Mouse (Mus musculus): Measurements from ENCODE around the gene Chit1.

- TF ChIP-seq CTCF (IDR thresholded peaks at IDR 0.05; ENCODE audit: borderline replicate concordance, extremely low read depth, insufficient read depth, insufficient read length): no peak
- no peak for TF ChIP-seq POLR2A (IDR thresholded peaks at IDR 0.05; ENCODE audit: borderline replicate concordance, extremely low read depth, insufficient read depth, insufficient read length, poor library complexity, severe bottlenecking)
Observed at GRCm38 (mm10) chr1:134114018-134114417, 3.0 kb downstream of the Chit1 start.
